Mouse (Mus musculus): ENCODE measurements around the gene Psmc6.

Gene Psmc6

DNA sequence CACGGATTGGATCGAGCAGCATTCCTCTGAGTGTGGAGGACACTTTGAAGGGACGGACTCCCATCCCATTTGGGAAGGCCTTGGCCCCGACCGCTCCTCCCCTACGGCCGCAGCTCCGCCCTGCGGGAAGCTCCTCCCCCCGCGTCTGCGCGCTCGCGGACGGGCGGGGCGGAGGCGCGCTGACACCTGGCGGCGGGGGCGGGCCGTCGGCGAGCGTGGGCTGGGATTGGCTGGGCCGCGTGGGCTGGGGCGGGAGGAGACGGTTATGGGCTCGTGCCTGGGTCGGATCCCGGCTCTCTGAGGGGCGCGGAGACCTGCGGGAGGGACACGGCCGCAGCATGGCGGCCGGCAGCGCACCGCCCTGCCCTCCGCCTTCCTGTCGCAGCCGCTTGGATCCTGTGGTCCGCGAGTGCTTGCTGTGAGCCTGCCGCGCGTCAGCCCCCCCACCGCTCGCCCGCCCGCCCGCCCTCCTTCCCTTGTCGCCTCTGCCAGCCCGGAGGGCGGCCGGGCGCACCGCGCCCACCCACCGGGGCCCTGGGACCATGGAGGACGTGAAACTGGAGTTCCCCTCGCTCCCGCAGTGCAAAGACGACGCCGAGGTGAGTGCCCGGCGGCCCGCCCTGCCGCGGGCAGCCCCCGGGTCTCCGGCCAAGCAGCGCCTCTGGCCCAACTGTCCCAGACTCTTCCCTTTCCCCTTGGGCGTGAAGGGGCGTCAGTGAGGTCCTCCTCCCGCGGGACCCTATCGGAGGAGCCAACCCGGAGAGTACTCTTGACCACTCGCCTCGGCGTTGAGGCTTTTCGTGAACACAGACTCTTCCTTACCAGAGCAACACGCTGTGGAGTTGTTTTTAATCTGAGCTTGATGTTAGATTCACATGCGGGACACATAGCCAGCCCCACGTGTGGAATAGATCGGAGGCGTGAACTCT is 21.6 kb downstream of the Psmc6 start, which contains the start of gene Styx:
Styx (plus strand) TSS at position 163 of the 929 bp plus-strand sequence.
- DNase-seq (ENCODE audit: low spot score), result peak; percentile 90

GRCm38 (mm10) chr14:45364211-45365195 is 34.9 kb downstream of the Psmc6 start:
- no peak for DNase-seq (ENCODE audit: low spot score)

DNA sequence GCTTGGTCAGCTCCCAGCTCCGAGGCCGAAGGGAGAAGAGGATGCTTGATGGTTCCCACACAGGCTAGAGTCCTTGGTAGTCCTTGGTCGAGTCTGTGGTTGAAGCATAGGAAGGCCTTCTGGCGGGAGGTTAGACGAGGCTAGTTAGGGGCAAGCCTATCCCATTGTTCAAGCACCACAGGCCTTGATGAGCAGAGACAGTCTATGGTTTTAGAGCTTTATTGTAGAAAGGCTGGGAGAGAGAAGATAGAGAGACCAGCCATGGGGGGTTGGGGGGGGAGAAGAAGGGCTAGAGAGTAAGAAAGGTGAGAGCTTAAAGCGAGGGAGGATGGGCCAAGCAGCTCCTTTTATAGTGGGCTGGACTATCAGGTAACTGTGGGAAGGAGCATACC is 35.6 kb downstream of the Psmc6 start:
- DNase-seq (ENCODE audit: low spot score), result no peak

- DNase-seq (ENCODE audit: low spot score), result no peak
Measured at GRCm38 (mm10) chr14:45378771-45379170, 49.2 kb downstream of the Psmc6 start.

DNA sequence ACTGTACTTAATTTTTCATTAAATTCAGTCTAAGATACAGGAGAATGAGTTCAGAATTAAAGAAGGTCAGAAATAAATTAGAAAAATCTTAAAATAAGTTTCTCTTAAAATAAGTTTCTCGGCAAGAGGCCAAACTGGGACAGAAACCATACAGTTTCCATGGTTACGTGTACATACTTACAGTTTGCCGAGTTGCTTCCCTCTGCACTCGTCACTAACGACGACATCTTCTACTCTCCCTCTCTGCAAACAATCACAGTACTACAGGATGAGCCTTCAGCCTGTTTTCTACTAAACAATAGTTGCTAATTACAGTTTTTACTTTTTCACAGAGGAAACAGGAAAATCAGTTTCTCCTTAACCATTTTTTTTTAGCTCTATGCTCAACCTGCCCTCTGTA is 51.2 kb downstream of the Psmc6 start:
- no peak for DNase-seq (ENCODE audit: low spot score)

- no peak for DNase-seq (ENCODE audit: low spot score)
Measured at GRCm38 (mm10) chr14:45382912-45383311, 53.3 kb downstream of the Psmc6 start.

- no peak for DNase-seq (ENCODE audit: low spot score)
Measured at GRCm38 (mm10) chr14:45385596-45385995, 56.0 kb downstream of the Psmc6 start.

GRCm38 (mm10) chr14:45387480-45387879 is 57.9 kb downstream of the Psmc6 start:
- DNase-seq (ENCODE audit: low spot score), result no peak

DNA sequence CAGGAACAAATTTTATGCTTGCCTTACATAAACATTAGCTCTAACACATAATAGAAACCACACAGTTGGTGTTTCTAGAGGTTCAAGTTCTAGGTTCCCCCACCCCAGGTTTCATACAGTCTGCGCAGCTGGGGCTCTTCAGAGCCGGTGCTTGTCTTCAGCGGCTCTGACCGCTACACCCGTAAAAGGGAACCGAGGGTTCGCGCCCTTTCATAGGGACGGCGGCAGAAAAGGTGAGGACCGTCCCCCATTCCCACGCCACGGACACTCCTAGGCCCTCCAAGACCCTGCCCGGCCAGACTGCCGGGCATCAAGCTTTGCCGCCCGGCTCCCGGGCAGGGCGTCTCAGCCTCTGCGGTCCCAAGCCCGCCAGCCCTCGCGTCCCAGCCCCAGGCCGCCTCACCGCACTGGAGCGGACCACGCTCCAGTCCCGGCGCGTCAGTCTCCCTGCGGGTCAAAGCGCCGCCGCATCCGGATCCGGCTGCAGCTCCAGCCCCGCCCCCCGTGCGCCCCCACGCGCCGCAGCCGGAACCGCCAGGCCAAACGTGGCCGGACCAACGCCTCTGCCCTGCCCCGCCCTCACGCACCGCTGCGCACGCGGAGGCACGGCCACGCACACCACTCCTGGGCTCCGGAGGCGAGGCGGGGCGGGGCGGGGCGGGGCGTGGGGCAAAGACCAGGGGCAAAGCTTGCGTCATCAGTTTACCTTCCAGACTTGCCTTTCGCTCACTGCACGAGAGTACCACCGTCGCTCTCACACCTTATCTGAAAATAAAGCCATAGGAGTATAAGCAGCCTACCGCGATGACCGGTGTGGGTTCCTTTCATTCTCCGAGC is 59.0 kb downstream of the Psmc6 start:
- peak; percentile 67 for DNase-seq (ENCODE audit: low spot score)

- DNase-seq (ENCODE audit: low spot score), result no peak
Measured at GRCm38 (mm10) chr14:45389194-45389593, 59.6 kb downstream of the Psmc6 start.
